In genomic region chr9:98417919-98418318, GRCm38 (mm10) we compare ENCODE assay signal across 9 mouse cellular contexts. TPM values are rescaled to one million over a fixed set of nuclear protein-coding genes. Genes with fewer than 3 reads are reported as not detected.
A peak's percentile ranks its signal among the peaks of the same experiment; 100 is the strongest.
DNase-seq lines count a peak whose midpoint lies in the region; ATAC-seq lines count a peak whose summit lies in the region.
"Had no signal": no experiment of that assay in that cellular context is flagged by ENCODE, and none has a peak within 500 bp of the region (broad histone marks: within the 10 kb centered on the region; RNA-seq: fewer than 3 reads in every experiment).

No protein-coding gene starts in this region.

- 0 out of 2 replicates have a peak, but pooled peaks have one; percentile 48 for ATAC-seq in forebrain, embryonic 15.5 days (replicated peaks)
- ATAC-seq in forebrain, embryonic 12.5 days (ENCODE audit: low FRiP score) = no peak
- peak; percentile 64 for ATAC-seq in intestine, embryonic 16.5 days
- peak; percentile 67; the same call in 1 of the 2 replicates for ATAC-seq in neural tube, embryonic 11.5 days (ENCODE audit: insufficient read depth, low FRiP score, low TSS enrichment)

- H3K4me3 ChIP-seq in forebrain, embryonic 15.5 days = no peak overlapping the region
- no peak overlapping the region for H3K4me3 ChIP-seq in forebrain, embryonic 12.5 days (replicated peaks)
- H3K4me3 ChIP-seq in intestine, embryonic 16.5 days (ENCODE audit: low read length) = no peak overlapping the region
- H3K4me3 ChIP-seq in neural tube, embryonic 11.5 days (ENCODE audit: low read depth, low read length) = no peak overlapping the region
- H3K4me3 ChIP-seq: heart, embryonic 13.5 days had no signal

- peak; percentile 27 for DNase-seq in ovary, postnatal 14 days (ENCODE audit: low spot score)
- no peak for DNase-seq in ovary, adult 18-20 months (ENCODE audit: low spot score)
- DNase-seq in neural tube, embryonic 11.5 days (ENCODE audit: low spot score) = peak; percentile 58
- no peak for DNase-seq in spleen, postnatal 14 days (ENCODE audit: low spot score in 2 of 2)
- DNase-seq in layer of hippocampus, adult 9-10 months (ENCODE audit: low spot score) = no peak

- no peaks in the 10 kb centered on the region for H3K9me3 ChIP-seq in forebrain, embryonic 15.5 days
- H3K9me3 ChIP-seq in forebrain, embryonic 12.5 days = no peaks in the 10 kb centered on the region
- no peaks in the 10 kb centered on the region for H3K9me3 ChIP-seq in intestine, embryonic 16.5 days (ENCODE audit: control insufficient read depth, low read length)
- no peaks in the 10 kb centered on the region for H3K9me3 ChIP-seq in neural tube, embryonic 11.5 days (ENCODE audit: control insufficient read depth, low read length)

- no peaks in the 10 kb centered on the region for H3K27me3 ChIP-seq in forebrain, embryonic 15.5 days
- peaks cover 29% of the 10 kb centered on the region for H3K27me3 ChIP-seq in forebrain, embryonic 12.5 days
- no peaks in the 10 kb centered on the region for H3K27me3 ChIP-seq in intestine, embryonic 16.5 days (replicated peaks; ENCODE audit: control insufficient read depth, insufficient read depth, low read length)
- no peaks in the 10 kb centered on the region for H3K27me3 ChIP-seq in neural tube, embryonic 11.5 days (ENCODE audit: control insufficient read depth, insufficient read depth, low read length)

- H3K9ac ChIP-seq in forebrain, embryonic 15.5 days (replicated peaks) = no peak overlapping the region
- no peak overlapping the region for H3K9ac ChIP-seq in forebrain, embryonic 12.5 days
- H3K9ac ChIP-seq in intestine, embryonic 16.5 days (ENCODE audit: low read depth, low read length) = no peak overlapping the region
- no peak overlapping the region for H3K9ac ChIP-seq in neural tube, embryonic 11.5 days (ENCODE audit: low read length)
- H3K9ac ChIP-seq: heart, embryonic 13.5 days had no signal

- 43% methylated on average over 7 of the region's 7 CpGs for WGBS in forebrain, embryonic 15.5 days
- 47% methylated on average over 7 of the region's 7 CpGs for WGBS in forebrain, embryonic 12.5 days
- WGBS in intestine, embryonic 16.5 days = 36% methylated on average over 7 of the region's 7 CpGs
- 51% methylated on average over 7 of the region's 7 CpGs for WGBS in neural tube, embryonic 11.5 days

- H3K36me3 ChIP-seq in forebrain, embryonic 15.5 days = no peaks in the 10 kb centered on the region
- no peaks in the 10 kb centered on the region for H3K36me3 ChIP-seq in forebrain, embryonic 12.5 days (replicated peaks)
- H3K36me3 ChIP-seq in intestine, embryonic 16.5 days (ENCODE audit: control insufficient read depth, insufficient read depth, low read length) = no peaks in the 10 kb centered on the region
- no peaks in the 10 kb centered on the region for H3K36me3 ChIP-seq in neural tube, embryonic 11.5 days (ENCODE audit: control insufficient read depth, insufficient read depth, low read length)
- H3K36me3 ChIP-seq: heart, embryonic 13.5 days had no signal

- no peak overlapping the region for H3K4me2 ChIP-seq in forebrain, embryonic 15.5 days (replicated peaks)
- no peak overlapping the region for H3K4me2 ChIP-seq in forebrain, embryonic 12.5 days
- H3K4me2 ChIP-seq in intestine, embryonic 16.5 days (ENCODE audit: low read depth, low read length) = no peak overlapping the region
- H3K4me2 ChIP-seq in neural tube, embryonic 11.5 days (ENCODE audit: low read depth) = no peak overlapping the region
- H3K4me2 ChIP-seq: heart, embryonic 13.5 days had no signal

- H3K4me1 ChIP-seq in forebrain, embryonic 15.5 days = no peaks in the 10 kb centered on the region
- H3K4me1 ChIP-seq in forebrain, embryonic 12.5 days = no peaks in the 10 kb centered on the region
- peaks cover 4% of the 10 kb centered on the region; the same call in 1 of the 2 replicates for H3K4me1 ChIP-seq in intestine, embryonic 16.5 days (ENCODE audit: control insufficient read depth, insufficient read depth, low read length)
- no peaks in the 10 kb centered on the region for H3K4me1 ChIP-seq in neural tube, embryonic 11.5 days (ENCODE audit: control insufficient read depth, insufficient read depth, low read length)
- H3K4me1 ChIP-seq: heart, embryonic 13.5 days had no signal

- no peak overlapping the region for H3K27ac ChIP-seq in forebrain, embryonic 15.5 days (replicated peaks)
- no peak overlapping the region for H3K27ac ChIP-seq in forebrain, embryonic 12.5 days
- no peak overlapping the region for H3K27ac ChIP-seq in intestine, embryonic 16.5 days (ENCODE audit: low read length)
- no peak overlapping the region for H3K27ac ChIP-seq in neural tube, embryonic 11.5 days (ENCODE audit: low read depth, low read length)
- H3K27ac ChIP-seq: heart, embryonic 13.5 days had no signal

RNA-seq across cellular contexts. Expression of gene Rbp1, which starts 4.8 kb away (rescaled TPM):
- 42.7 and 49.4 TPM in 2 replicates for polyA plus RNA-seq in forebrain, embryonic 15.5 days (2015; fragmentation: Nextera tagmentation; extraction: Ambion mirVana)
- 42.9 and 50.9 TPM in 2 replicates for polyA plus RNA-seq in forebrain, embryonic 12.5 days (2016; fragmentation: Nextera tagmentation; extraction: Ambion mirVana)
- polyA plus RNA-seq in intestine, embryonic 16.5 days (2015; fragmentation: Nextera tagmentation; extraction: Ambion mirVana) = 42.9 and 51.5 TPM in 2 replicates
- 188 and 194 TPM in 2 replicates for polyA plus RNA-seq in neural tube, embryonic 11.5 days (2014; fragmentation: Nextera tagmentation; extraction: Ambion mirVana)

Comparison
In these comparisons a context has a peak if more than half of its experiments do, and no peak if none do; other contexts are left out.
1. DNase-seq: peak in ovary, postnatal 14 days (single experiment) and neural tube, embryonic 11.5 days (single experiment); none in ovary, adult 18-20 months (single experiment), spleen, postnatal 14 days (0 of 2) and layer of hippocampus, adult 9-10 months (single experiment).